Mouse (Mus musculus) liver, embryonic 11.5 days (tissue): ENCODE results near the gene Drc7. TPM values are rescaled to one million over a fixed set of nuclear protein-coding genes. Genes with fewer than 3 reads are reported as not detected.
"Not testable (repeated sequence)": the region's sequence is repeated elsewhere in the genome, so short reads cannot be mapped to it uniquely, and the experiment has no call there.

Source experiments
- ATAC-seq: fragments of 200-750 bp; cut with Nextera tagmentation; replicated peaks from 2 replicates; pipeline ENCODE4 v1.8.0; 2017; ENCODE audit warnings: moderate number of reproducible peaks, mild to moderate bottlenecking, moderate TSS enrichment, moderate library complexity; ENCODE audit not compliant: low FRiP score
- DNase-seq: peaks from one replicate; pipeline ENCODE4 v3.0.0-alpha.2; 2017; ENCODE audit warnings: low spot score
- H3K27ac ChIP-seq: fragments of 300-500 bp; sonication (generic); 2 replicates; pipeline ENCODE4 v1.5.1; 2014; ENCODE audit warnings: mild to moderate bottlenecking, low read depth, low read length, control low read depth
- H3K27me3 ChIP-seq: fragments of 300-500 bp; sonication (generic); replicated peaks from 2 replicates; pipeline ENCODE4 v1.6.1; 2014; ENCODE audit warnings: low read length, mixed read lengths; ENCODE audit not compliant: control insufficient read depth, insufficient read depth
- H3K36me3 ChIP-seq: fragments of 300-500 bp; sonication (generic); 2 replicates; pipeline ENCODE4 v1.6.1; 2014; ENCODE audit warnings: mild to moderate bottlenecking, low read length, moderate library complexity, mixed read lengths; ENCODE audit not compliant: control insufficient read depth, insufficient read depth
- H3K4me1 ChIP-seq: fragments of 300-500 bp; sonication (generic); replicated peaks from 2 replicates; pipeline ENCODE4 v1.6.1; 2014; ENCODE audit warnings: low read length, mixed read lengths; ENCODE audit not compliant: control insufficient read depth, insufficient read depth
- H3K4me2 ChIP-seq: fragments of 300-500 bp; sonication (generic); 2 replicates; pipeline ENCODE4 v1.6.1; 2014; ENCODE audit warnings: mild to moderate bottlenecking, control low read depth, moderate library complexity
- H3K4me3 ChIP-seq: fragments of 300-500 bp; sonication (generic); 2 replicates; pipeline ENCODE4 v1.5.1; 2014; ENCODE audit warnings: low read depth, low read length, control low read depth
- H3K9ac ChIP-seq: fragments of 300-500 bp; sonication (generic); 2 replicates; pipeline ENCODE4 v1.6.1; 2014; ENCODE audit warnings: low read depth, low read length, control low read depth
- H3K9me3 ChIP-seq: fragments of 300-500 bp; sonication (generic); 2 replicates; pipeline ENCODE4 v1.6.1; 2016; ENCODE audit warnings: low read length, inconsistent platforms, mixed read lengths; ENCODE audit not compliant: control insufficient read depth
- WGBS: fragments of 180-500 bp; shearing (Covaris S2); extraction: QIAGEN DNeasy Blood & Tissue Kit; methylation state at CpG from one replicate; pipeline ENCODE4 v1.1.7; 2014; 5-methylcytosine and 5-hydroxymethylcytosine counted together
- polyA plus RNA-seq: library from polyadenylated mRNA; unstranded; fragments of >200 nt; fragmentation: Nextera tagmentation; extraction: Ambion mirVana; gene quantifications from 2 replicates; pipeline ENCODE4 v1.2.1, GENCODE M21; 2014

Gene Drc7
- polyA plus RNA-seq, 1 experiment from 2014 or later = 0.26 TPM

GRCm38 (mm10) chr8:95023201-95023600 lies 31.7 kb upstream of the Drc7 start:
- DNase-seq (no peak), ATAC-seq (no peak)
- no peak overlapping the region for H3K9ac ChIP-seq

DNA sequence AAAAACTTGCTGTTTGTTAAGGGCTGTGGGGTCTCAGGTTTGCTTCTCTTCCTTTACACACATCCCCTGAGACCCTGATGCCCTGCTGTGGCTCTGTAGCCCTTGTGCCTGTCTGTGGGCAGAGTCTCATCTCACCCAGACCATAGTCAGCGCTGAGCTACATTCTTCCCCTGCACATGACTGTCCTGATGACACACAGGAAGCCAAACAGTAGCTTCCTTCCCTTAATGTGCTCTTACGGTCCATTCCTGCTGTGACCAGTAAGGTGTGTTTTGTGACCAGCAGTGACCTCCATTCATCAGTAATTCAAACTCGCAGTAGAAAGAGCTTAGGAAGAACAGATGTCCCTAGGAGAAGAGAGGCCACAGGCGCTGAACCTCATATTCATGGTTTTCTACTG lies 30.5 kb upstream of the Drc7 start:
- H3K9ac ChIP-seq = no peak overlapping the region
- H3K9me3 ChIP-seq = 0 out of 2 replicates have a peak, but pooled peaks cover 2% of the 10 kb centered on the region
- no peak overlapping the region for H3K27ac ChIP-seq
- ATAC-seq (no peak), DNase-seq (no peak)
- no peaks in the 10 kb centered on the region for H3K27me3 ChIP-seq
- no peaks in the 10 kb centered on the region for H3K36me3 ChIP-seq
- H3K4me2 ChIP-seq = no peak overlapping the region
- H3K4me3 ChIP-seq = no peak overlapping the region
- H3K4me1 ChIP-seq = peaks cover 11% of the 10 kb centered on the region
- WGBS = 70% methylated on average over 4 of the region's 4 CpGs

More at GRCm38 (mm10) chr8:95023201-95023600, 31.7 kb upstream of the Drc7 start:
- no peak overlapping the region for H3K27ac ChIP-seq
- no peak overlapping the region for H3K4me2 ChIP-seq
- H3K4me1 ChIP-seq = peaks cover 11% of the 10 kb centered on the region
- H3K4me3 ChIP-seq = no peak overlapping the region
- 0 out of 2 replicates have a peak, but pooled peaks cover 2% of the 10 kb centered on the region for H3K9me3 ChIP-seq
- no peaks in the 10 kb centered on the region for H3K27me3 ChIP-seq
- 43% methylated on average over 8 of the region's 8 CpGs for WGBS
- H3K36me3 ChIP-seq = no peaks in the 10 kb centered on the region

- Histone ChIP-seq H3K27me3 (no peaks in the 10 kb centered on the region), H3K4me3 (no peak overlapping the region), H3K36me3 (no peaks in the 10 kb centered on the region), H3K4me2 (no peak overlapping the region), H3K27ac (no peak overlapping the region), H3K4me1 (peaks cover 9% of the 10 kb centered on the region), H3K9ac (no peak overlapping the region), H3K9me3 (0 out of 2 replicates have a peak, but pooled peaks cover 2% of the 10 kb centered on the region)
- no peak for DNase-seq
- WGBS = 66% methylated on average over 2 of the region's 2 CpGs
- ATAC-seq = no peak
Observed at GRCm38 (mm10) chr8:95025421-95025820, 29.5 kb upstream of the Drc7 start.

DNA sequence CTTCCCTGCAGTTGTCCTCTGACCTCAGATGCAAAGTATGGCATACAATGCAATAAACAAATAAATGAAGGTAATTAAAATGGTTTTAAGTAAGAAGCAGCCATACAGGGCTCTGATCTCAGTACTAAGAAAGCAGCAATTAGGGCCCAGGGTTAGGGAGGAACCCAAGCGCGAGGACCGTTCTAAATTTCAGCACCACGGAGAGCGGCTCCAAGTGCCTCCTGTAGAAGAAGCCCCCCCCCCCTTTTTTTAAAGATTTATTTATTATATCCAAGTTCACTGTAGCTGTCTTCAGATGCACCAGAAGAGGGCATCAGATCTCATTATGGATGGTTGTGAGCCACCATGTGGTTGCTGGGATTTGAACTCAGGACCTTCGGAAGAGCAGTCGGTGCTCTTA lies 26.5 kb upstream of the Drc7 start:
- not testable (repeated sequence) for H3K4me1 ChIP-seq, H3K36me3 ChIP-seq, ATAC-seq, H3K4me3 ChIP-seq, H3K9ac ChIP-seq, H3K4me2 ChIP-seq, DNase-seq, H3K27ac ChIP-seq, H3K27me3 ChIP-seq, H3K9me3 ChIP-seq
- 70% methylated on average over 7 of the region's 7 CpGs for WGBS

GRCm38 (mm10) chr8:95037106-95037925 lies 17.6 kb upstream of the Drc7 start:
- H3K27me3 ChIP-seq = no peaks in the 10 kb centered on the region
- no peak overlapping the region; the same call in 1 of the 2 replicates for H3K9ac ChIP-seq
- H3K4me3 ChIP-seq = no peak overlapping the region
- no peak overlapping the region for H3K27ac ChIP-seq
- no peaks in the 10 kb centered on the region for H3K36me3 ChIP-seq
- 53% methylated on average over 7 of the region's 7 CpGs for WGBS
- no peak for DNase-seq
- H3K4me1 ChIP-seq = 0 out of 2 replicates have a peak, but pooled peaks cover 2% of the 10 kb centered on the region
- H3K4me2 ChIP-seq = no peak overlapping the region
- ATAC-seq = 0 out of 2 replicates have a peak, but pooled peaks have one; percentile 57
- H3K9me3 ChIP-seq = no peaks in the 10 kb centered on the region

- WGBS = 64% methylated on average over 6 of the region's 6 CpGs
- H3K9me3 ChIP-seq = no peaks in the 10 kb centered on the region
- no peak overlapping the region for H3K9ac ChIP-seq
- H3K27ac ChIP-seq = peak overlapping the region; percentile 82
- no peaks in the 10 kb centered on the region for H3K27me3 ChIP-seq
- H3K4me1 ChIP-seq = no peaks in the 10 kb centered on the region
- no peaks in the 10 kb centered on the region for H3K36me3 ChIP-seq
- DNase-seq (no peak), ATAC-seq (peak; percentile 49; the same call in 1 of the 2 replicates)
- H3K4me3 ChIP-seq = no peak overlapping the region
- peak overlapping the region; percentile 29 for H3K4me2 ChIP-seq
Observed at GRCm38 (mm10) chr8:95041883-95042784, 12.8 kb upstream of the Drc7 start.

DNA sequence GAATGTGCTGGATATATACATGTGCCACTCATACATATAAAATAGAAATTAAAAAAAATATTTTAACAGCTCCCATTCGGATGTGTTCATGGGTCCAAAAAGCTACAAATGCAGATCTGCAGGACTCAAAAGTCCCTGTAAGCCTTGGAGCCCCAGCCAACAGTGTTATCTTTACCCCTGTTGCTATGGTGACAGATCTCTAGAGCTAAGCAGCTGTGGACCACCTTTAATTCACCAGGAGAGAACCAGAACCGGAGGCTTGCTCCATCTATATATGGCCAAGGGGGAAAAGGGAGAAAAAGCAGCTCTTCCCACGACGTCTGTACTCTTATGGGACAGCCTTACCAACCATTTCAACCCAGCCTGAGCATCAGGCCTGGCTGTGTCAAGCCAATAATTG lies 10.1 kb upstream of the Drc7 start:
- Histone ChIP-seq H3K9me3 (no peaks in the 10 kb centered on the region), H3K4me1 (no peaks in the 10 kb centered on the region; the same call in 1 of the 2 replicates), H3K9ac (no peak overlapping the region), H3K36me3 (no peaks in the 10 kb centered on the region), H3K4me3 (no peak overlapping the region), H3K27ac (no peak overlapping the region), H3K4me2 (no peak overlapping the region), H3K27me3 (no peaks in the 10 kb centered on the region)
- 56% methylated on average over 4 of the region's 4 CpGs for WGBS
- ATAC-seq (no peak), DNase-seq (no peak)

GRCm38 (mm10) chr8:95046982-95047381 lies 7.9 kb upstream of the Drc7 start:
- no peaks in the 10 kb centered on the region for H3K9me3 ChIP-seq
- no peak overlapping the region for H3K4me2 ChIP-seq
- H3K27ac ChIP-seq = peak overlapping the region; percentile 57; the same call in 1 of the 2 replicates
- ATAC-seq (no peak), DNase-seq (no peak)
- 47% methylated on average over 3 of the region's 3 CpGs for WGBS
- H3K9ac ChIP-seq = no peak overlapping the region
- H3K4me1 ChIP-seq = no peaks in the 10 kb centered on the region; the same call in 1 of the 2 replicates
- H3K4me3 ChIP-seq = no peak overlapping the region
- H3K36me3 ChIP-seq = no peaks in the 10 kb centered on the region
- H3K27me3 ChIP-seq = no peaks in the 10 kb centered on the region
